Mouse (Mus musculus) A20 (cell line): ENCODE measurements around the gene Gmfb.

Experiments
- DNase-seq: peaks from one replicate; pipeline ENCODE4 v3.0.0-alpha.2; 2011; ENCODE audit warnings: low read depth, low spot score

Gmfb gene

DNA sequence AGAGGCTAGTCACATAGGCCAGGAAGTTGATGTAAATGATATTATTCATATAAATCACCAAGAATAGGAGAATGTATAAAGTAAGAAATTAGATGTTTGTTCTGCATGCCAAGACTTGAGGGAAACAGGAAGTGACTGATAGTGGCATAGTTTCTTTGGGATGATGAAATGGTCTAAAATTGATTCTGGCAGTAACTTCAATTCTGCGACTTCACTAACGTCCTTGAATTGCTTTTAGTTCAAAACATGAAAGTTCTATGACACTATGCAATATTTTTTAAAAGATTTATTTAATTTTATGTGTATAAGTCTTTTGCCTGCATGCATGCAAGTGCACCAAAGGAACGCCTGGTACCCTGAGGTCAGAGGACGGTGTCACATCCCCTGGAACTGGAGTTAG, 18.8 kb downstream of the Gmfb start:
- no peak for DNase-seq

DNA sequence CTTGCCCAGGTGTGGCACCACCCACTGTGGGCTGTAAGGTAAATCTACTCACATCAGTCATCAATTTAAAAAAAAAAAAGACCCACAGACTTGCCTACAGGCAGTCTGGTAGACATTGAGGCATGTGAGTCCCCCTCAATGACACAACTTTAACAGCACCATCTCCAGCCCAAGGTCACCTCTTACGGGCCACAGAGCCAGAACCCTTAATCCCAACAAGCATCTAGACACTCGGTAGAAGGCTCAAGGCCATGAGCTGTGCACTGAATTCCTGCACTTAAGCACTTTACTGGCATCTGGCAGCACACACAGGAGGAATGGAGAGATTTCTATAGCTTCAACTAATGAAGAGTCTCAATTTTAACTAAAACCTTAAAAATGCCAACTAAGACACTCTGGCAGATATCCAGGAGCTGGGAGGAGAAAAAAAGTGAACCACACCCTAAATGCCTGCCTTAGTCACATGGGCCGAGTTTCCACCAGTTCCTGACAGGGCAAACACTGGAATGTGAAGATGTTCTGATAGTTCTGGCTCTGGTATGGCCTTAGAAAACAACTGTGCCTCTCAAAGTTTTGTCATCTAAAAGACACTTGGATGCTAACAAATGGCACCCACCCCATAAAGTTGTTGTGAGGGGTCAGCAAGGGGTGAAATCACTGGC, 21.2 kb downstream of the Gmfb start:
- no peak for DNase-seq

DNA sequence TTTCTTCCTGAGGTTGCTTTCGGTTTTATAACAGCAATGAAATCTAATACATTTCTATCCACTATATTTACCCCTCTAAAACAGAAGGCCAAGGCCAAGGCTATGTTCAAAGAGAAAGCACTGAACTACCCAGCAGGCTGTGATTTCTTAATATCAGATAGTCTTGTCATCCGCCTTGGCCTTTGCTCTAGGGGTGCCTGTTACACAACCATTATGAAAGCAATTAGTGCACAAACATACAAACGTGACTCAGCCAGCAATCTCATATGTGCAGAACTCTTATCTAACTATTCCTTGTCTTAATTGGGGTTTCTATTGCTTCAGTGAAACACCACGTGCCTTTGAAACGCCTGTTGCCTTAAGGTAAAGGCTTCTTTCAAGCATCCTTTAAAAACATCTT, 27.9 kb downstream of the Gmfb start:
- DNase-seq, result no peak

DNA sequence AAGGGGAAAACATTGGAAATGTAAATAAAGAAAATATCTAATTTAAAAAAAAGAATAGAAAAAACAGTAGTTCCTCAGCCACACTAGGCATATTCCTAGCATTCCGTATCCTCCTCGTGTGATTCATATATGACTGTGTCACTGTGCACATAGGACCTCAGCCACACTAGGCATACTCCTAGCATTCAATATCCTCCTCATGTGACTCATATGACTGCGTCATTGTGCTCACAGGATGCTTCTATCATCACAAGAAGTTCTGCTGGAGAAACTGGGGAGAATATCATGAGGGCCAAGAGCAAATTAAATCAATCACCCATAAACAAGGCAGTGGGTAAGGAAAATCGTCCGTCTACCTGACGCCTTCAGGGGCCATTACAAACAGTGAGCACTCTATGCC, 31.3 kb downstream of the Gmfb start:
- DNase-seq, result no peak

DNA sequence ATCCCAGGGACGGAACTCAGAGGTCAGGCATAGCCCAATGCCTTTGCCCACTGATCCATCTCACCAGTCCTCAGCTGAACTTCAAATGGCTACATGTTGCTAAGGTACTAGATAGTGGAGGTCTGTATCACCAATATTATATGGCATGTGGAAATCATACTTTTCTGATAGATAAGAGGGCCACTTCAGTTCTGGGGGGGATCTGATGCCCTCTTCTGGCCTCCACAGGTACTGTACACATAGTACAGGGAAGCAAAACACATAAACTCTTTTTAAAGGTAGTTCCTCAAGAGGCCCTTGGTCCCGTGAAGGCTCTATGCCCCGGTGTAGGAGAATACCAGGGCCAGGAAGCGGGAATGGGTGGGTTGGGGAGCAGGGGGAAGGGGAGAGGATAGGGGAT, 31.7 kb downstream of the Gmfb start:
- peak; percentile 70 for DNase-seq

DNA sequence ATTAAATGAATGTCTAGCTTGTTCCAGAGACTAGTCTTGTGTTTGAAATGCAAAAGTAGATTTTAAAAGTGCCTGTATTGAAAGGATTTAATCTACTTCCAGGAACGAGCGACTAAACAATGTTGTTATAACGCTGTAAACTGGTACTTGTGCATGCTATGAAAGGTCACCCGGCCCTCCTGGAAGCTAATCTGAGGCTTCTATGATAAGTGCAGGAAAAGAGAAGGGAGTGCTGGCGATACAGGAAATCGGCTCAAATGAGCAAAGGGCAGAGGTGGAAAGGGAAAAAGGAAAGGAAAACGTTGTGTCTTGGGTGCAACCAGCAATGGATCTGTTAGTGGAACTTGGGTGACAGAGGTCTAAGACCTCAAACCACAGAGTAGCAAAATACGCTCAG, 33.5 kb downstream of the Gmfb start:
- DNase-seq, result no peak

DNA sequence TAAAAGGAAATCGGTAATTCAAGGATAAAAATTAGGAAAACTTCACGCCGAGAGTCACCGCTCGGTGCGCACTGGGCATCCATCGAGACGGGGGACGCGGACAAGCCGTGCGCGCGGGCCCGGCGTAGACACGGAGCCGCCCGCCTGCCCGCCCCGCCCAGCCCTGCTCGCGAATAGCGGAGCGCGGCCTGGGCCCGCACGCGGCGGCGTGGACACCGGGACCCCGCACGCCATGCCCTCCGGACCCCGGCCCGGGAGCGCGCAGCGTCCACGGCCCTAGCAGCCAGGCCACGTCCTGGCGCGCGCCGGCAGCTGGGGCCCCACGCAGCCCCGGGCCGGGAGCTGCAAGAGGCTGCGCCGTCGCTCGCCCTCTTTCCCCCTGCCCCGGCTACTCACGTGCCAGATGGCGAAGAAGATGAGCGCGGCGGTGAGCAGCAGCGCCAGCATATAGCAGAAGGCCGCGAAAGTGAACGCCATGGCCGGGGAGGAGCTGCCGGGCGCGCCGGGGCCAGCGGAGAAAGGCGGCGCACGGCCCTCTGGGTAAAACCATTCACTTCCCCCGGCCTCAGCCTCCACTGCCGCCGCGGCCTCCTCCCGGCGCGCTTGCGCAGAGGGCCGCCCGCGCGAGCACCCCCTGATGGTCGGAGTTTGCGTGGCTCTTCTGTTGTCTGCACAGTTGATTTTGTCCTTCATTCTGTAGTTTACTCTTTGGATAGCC, 34.1 kb downstream of the Gmfb start, which contains the start of gene Cnih1:
Gene Cnih1 (minus strand): TSS at position 625 of the 718 bp plus-strand sequence.
- DNase-seq, result peak; percentile 89

DNA sequence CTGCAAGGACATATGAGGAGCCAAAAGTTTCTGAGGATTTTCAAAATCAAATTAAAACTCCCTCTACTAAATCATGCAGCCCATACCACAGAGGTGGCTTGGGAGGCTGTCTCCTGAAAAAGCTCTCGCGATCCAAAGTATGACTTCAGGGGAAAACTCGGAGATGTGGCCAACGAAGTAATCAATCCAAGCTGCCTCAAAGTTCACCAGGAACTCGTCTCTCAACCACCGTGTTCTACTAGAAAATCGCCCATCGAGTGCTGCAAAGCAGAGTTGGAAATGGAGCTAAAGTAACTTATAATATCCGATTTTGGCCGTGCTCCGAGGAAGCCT, 34.6 kb downstream of the Gmfb start:
- DNase-seq, result no peak

DNA sequence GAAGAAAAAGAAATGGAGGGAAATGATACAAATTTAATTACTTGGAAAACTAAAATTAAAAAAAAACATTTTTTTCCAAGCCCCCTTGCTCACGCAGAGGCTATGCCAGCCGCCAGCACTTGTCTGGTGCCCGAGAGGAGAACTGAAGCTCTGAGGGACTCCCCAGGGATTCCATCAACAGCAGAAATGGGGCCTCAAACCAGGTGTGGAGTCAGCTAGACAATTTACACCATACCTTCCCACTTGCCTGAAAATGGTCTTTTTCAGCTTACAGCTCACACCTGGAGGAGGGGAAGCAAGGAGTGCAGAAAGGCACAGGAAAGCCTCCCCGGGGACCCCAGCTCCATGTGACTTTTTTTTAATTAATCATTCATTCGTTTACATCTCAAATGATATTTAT, 36.8 kb downstream of the Gmfb start:
- no peak for DNase-seq

DNA sequence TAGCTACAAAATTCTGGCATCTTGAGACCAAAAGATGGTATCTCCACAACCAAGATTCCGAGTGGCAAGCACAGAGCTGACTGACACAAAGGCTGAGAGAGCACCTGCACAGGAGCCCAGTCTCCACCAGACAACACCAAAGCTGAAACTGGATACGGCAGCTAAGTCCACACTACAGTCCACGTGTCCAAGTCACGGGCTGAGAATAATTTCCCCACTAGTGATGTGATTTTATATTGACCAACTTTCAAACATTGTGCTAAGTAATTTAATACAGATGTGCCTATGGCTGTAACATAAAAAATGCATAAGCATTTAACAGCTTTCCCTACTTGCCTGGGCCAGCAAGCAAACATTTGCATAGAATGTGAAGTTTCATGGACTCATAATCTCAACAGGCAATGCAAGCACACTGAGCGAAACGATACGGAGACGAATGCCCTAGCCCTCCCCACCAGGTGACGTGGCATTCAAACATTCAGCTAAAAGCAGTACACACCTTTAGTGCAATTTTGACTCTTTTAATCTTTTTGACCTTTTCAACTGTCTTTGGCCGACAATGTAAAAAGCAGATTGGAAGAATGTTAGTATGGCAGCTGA, 38.6 kb downstream of the Gmfb start:
- DNase-seq, result no peak

DNA sequence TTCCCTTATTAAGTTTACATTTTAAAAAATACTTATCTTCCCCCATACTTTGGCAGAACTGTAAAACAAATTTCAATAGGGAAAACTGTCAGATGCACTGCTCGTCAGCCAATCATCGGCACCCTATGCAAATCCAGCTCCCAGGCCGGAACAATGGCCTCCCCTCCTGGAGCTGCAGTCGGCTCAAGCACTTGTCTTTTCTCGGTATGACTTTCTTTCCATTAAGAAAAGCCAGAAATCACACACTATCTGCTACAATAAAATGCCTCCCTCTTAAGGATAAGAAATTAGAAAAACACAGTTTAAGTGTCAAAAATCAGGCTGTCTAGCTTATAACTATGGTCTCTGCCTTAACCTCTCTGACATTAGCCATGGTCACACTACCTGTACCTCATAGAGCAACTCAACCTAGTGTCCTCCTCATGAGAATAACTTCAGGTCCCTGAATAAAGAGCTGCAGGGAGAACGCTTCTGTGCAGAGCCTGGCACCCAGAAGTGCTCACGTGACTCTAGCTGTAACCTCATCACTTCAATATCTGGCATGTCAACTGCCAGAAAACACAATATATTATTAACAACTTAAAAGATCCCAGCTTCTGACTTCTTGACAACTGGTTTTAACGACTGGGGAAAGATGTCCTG, 39.7 kb downstream of the Gmfb start:
- DNase-seq, result no peak

DNA sequence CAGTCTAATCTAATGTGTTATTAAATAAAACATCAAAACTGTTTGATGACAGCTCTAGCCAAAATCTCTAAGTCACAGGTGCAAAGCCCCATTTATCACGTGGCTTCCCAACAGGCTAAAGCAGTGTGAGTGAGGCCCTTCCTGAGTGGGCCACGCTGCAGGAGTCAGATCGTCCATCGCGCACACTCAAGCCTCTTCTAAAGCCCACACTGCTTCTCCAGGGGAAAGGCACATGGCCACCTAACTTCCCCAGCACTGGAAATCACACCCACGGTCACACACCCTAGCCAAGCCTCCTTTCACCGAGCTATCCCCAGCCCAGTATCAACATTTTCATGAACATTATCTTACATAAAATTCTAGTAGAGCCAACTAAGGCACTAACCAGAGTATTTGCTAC, 41.0 kb downstream of the Gmfb start:
- DNase-seq, result no peak

DNA sequence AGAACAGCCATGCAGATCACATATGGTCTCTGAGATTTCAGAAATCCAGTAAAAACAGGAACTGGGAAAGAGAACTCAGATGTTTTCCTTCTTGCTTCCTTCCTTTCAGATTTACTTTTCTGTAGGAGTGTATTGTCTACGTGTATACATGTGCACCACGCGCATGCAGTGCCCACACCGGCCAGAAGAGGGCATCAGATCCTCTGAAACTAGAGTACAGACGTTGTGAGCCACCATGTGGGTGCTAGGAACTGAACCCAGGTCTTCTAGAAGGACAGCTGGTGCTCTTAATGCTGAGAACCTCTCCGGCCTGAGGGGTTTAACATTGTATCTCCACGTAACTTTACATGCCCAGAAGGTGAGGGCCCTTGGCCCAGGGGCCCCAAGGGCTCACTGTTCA, 42.8 kb downstream of the Gmfb start:
- no peak for DNase-seq

DNA sequence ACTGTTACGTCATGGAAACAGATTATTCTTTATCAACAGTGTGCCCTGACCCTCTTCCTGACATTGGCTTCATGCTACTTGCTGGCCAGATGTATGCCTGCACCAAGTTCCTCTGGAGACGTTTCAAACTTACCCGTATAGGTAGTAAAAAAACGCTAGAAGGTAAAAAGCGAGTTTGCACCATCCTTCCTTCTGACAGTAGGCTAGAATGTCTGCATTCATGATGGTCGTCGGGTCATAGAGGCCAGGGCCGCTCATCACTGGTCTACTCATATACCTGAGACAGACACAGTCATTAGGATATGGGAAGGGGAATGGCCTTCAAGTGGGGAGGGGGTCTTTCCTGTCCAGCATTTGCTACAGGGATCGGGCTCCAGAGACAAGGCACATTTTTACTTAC, 43.3 kb downstream of the Gmfb start:
- no peak for DNase-seq

DNA sequence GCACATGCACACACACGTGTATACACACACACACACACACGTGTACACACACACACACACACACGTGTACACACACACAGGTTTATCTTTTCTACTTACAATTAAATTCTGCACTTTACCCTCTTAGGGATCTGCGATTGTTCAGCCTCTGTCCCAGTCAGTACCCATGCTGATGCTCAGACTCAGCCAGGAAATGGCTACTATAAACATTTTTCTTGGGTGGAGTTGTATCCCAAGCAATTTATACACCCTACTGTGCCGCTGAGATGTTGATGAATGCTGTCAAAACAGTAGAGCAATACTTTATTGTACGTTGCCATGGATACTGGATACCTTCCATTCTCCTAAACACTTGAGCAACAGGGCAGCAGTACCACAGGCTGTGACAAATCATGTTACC, 52.0 kb downstream of the Gmfb start:
- no peak for DNase-seq

DNA sequence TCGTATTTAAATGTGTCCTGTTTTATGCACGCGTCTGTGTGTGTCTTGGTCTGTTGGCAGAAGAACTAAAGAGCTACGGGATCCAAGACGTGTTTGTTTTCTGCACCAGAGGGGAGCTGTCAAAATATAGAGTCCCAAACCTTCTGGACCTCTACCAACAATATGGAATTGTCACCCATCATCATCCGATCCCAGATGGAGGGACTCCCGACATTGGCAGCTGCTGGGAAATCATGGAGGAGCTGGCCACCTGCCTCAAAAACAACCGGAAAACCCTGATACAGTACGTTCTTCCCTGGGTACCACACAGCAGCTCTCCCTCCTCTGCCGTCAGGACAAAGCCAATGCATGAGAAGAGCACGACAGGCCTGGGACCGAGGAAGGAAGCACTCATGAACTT, 54.9 kb downstream of the Gmfb start:
- DNase-seq, result no peak

DNA sequence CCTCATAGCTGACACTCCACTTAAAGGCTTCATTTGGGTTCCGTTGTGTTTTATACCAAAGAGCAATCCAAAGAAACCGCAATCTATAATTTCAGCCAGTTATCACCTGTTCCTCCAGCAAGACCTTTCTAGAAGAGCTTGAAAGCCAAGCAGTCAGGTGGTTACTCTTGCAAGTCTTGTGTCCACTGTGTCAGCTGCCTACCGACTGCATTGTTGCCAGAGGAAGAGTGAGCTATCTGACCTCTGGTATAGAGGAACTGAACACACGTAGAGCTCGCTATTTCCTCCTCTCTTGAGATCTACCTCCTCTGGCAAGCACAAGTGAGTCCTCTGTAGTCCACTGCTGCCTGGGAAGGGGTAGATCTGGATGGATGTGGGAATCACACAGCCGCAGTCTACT, 60.9 kb downstream of the Gmfb start:
- no peak for DNase-seq

DNA sequence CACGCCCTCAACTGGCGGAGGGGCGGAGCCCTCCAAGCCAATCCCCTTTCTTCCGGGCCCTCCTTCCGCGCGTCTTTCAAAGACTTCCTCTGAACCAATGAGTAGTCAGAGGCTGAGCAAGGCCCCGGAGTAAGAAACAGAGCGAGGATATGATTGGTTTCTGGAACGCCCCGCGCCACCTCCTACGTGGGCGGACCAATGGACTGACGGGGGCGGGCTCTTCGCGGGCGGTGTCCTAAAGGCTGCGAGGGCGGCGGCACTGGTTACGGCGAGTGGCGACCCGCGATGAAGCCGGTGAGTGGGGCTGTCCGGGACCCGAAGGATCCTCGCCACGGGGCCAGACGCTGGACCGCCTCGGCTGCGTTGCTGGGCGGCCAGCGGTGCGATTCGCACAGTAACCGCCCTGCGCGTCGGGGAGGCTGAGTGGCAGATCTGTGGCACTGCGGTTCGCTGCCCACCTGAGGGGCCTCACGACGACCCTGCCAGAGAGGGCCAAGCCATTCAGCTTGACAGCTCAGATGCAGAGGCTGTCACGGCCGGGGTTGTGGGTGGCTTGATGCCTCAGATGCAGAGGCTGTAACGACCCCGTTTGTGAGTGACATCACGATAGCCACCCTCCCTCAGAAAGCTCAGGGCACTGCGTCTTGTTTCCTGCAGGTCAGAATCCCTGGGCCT, 61.5 kb downstream of the Gmfb start, which contains the start of gene Cdkn3:
Gene Cdkn3 (plus strand): TSS at position 187 of the 675 bp plus-strand sequence.
- DNase-seq, result peak; percentile 96

DNA sequence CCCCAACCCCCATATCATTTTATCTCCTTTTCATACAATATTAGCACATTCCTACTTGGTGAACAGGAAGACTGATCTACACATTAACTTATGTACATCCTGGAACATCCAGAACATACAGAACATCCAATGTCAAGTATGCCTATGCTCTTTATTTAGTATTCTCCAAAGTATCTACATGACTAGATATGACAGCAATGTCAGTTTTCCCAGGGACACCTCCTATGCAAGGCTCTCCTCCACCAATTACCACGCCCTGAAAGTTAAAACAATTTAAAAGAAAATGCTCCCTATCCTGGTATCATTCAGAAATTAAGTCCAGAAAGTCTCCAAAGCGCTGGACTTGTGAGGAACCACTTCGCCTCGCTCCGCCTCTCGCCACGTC, 62.1 kb downstream of the Gmfb start:
- DNase-seq, result no peak
